Mouse (Mus musculus) Muller cell, postnatal 12 days (primary cell): Measurements from ENCODE around the gene Asxl1.

Source experiments
- DNase-seq: peaks from one replicate; pipeline ENCODE4 v3.0.0-alpha.2; 2015; ENCODE audit errors: inconsistent ontology term

Asxl1 gene

DNA sequence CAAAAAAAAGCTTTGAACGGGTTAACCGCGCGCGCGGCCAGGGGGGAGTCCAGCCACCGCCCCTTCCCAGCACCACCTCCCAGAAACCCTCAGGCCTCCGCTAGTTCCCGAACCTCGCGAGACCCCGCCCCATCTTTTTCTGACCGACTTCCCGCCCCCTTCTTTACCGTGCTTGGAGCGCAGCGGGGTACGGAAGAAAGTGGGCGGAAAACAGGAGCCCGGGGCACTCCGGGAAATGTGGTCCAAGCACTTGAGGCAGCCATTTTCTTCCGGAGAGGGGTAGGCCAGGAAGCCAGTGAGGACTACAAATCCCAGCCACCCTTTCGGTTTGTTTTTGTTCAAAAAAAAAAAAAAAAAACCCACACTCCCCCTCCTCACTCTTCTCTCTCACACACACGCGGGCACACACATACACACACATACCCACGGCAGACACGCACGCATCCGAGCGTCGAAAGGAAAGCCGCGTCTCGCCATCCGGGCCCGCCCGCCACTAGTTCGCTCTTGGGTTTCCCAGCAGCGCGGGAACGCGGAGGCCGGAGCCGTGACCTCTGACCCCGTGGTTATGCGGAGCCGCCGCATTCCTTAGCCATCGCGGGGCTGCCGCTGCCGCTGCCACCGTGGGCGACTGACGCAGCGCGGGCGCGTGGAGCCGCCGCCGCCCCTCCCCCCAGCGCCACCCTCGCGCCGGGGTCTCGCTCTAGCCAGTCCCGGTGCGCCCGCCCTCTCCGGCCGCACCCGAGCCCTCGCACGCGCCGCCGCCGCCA lies at the start of gene Asxl1:
Asxl1 (plus strand) TSS at position 376 of the 767 bp plus-strand sequence.
- DNase-seq: peak; percentile 99

DNA sequence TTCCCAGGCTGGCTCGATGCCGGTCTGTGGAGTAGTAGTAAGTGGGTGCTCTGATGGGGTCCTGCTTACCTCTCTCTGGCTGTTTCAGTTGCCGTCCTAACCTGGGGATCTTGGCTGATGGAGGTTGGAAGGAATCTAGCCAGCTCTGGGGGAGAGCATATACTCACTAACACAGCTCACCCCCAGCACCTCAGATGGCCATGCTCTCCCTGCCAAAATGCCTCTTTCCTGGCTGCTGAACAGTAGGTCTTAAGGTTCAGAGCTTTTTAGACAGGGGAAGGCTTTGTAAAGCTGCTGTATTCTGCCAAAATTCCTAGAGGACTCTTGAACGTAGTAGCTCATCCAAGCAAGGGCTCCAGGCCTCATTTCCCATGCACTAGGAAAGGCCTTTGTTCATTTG lies 47.9 kb upstream of the Asxl1 start:
- peak; percentile 65 for DNase-seq

DNA sequence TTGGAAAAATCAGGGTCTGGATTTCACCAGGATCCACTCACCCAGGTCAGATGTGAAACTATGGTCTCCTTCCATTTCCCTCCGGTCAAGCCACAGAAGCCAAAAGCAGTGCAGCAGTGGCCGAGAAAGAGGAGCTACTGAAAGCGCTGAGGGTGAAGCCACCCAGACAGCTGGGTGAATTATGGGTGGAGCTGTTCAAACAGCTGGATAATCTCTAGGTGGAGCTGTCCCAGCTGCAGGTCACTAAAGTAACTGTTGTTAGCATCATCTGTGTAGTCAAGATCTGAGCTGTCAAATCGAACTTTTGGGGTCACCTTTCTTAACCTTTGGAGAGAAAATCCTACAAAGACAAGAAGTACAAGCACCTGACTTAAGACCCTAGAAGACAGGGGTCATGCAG lies 47.2 kb upstream of the Asxl1 start:
- no peak for DNase-seq

DNA sequence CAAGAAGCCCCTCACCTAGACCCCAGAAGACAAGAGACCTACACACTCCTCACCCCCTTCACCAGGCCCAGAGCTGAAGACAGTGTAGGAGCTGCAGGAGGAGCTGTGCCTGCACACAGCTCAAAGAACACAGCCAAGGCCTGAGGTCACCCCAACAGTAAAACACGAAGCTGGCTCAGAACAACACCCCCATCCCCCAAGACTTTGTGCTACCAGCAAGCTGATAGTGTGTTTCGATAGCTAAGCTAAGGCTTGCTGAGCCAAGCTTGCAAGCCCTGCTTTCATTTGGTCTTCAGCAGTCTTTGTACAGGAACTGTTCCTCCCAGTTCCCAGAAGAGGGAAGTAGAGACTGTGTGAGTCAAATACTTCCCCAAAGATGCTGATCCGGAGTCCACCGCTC lies 46.8 kb upstream of the Asxl1 start:
- no peak for DNase-seq

DNA sequence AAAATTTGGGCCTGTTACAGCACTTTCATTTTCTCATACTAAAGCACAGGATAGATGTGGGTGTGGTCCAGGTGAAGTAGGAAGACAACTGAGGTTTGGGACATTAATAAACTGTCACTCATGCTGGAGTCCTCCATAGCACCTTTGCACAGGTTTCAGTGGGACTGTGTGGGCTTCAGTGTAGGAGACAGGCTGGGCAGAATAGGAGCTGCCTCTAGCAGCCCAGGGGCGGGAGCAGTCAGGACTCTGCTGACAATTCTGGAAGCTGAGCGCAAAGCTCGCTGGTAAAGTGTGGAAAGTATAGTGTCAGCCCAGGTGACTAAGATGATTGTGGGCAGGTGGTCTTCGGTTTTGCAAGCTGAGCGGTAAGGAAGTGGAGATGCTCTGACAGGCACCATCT lies 44.5 kb upstream of the Asxl1 start:
- DNase-seq: no peak

DNA sequence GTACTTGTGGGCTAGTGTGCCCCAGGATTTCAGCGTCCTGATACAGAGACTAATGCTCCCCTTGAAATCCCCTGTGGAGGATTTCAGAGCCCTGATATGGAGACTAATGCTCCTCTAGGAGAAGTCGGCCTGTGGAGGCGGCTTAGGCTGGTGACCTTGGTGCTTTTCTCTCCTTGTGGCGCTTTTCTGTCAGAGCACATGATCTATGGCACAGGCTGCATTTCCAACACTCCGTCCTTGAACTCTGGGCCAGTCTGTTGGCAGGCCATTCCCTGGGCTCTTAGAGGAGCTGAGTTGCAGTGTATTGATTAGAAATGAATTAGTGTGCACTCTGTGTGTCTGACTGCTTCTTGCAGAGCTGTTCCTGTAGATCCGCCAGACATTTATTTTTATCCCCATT lies 40.4 kb upstream of the Asxl1 start:
- DNase-seq: no peak

DNA sequence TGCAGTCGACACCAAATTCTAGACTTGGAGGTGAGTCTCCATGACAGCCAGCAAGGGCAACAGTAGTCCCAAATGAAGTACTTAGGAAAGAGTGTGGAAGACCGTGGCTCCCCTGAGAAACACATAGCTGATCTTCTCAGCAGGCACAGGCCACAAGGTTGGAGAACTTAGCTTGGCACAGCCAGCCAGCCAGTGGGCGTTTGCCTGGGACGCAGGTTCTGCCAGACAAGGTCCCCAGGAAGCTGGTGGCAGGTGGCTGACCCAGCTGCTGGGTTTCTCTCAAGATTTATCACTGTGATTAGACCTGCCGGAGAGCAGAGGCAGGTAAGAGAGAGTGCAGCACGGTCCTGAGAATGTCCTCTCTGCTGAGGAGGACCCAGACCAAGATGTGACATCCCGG lies 37.0 kb upstream of the Asxl1 start:
- no peak for DNase-seq

DNA sequence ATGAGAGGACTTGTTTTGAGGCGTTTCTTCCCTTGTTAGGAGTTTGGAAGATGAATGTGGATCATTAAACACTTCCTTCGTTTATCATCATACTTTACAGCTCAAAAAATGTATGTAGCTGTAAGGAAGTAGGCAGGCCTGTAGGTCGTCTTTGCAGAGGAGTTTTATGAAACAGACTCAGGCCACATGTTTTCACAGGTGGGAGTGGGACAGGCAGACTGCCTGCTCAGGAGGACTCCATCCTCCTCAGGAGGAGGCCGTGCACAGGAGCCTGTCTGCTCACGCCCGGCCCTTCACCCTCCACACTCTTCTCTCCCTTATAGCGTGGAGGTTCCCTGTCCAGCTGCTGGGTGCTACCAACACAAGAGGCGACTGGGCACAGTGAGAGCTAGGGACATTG lies 36.5 kb upstream of the Asxl1 start:
- DNase-seq: no peak

DNA sequence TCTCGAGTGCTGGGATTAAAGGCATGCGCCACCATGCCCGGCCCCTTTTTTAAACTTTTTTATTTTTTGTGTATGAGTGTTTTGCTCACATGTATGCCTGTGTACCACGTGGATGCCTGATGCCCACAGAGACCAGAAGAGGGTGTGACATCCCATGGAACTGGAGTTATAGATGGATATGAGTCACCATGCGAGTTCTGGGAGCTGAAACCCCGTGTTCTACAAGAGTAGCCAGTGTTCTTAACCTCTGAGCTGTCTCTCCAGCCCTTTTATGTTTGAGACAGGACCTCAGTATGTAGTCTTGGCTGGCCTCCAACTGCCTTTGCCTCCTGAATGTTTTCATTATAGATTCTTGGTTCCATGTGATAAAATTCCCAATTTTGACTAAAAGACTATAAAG lies 35.4 kb upstream of the Asxl1 start:
- DNase-seq: peak; percentile 31

DNA sequence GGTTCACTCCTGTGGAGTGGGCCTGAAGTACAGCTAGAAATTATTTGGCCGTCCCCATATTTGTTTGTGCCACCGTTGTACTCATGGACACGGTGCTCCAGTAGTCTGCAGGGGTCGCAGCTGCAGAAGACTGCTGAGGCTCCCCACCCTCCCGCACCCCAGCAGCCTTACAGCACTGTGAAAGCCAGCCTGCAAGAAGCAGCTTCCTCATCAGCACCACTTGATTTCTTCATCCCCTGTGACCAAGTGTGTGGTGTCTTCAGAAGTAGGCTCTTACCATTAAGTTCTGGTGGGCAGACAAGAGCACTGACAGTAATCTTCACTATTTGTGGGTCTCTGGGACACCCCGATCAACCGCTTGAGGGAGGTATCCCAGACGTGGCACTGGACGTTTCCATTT lies 32.7 kb upstream of the Asxl1 start:
- no peak for DNase-seq

DNA sequence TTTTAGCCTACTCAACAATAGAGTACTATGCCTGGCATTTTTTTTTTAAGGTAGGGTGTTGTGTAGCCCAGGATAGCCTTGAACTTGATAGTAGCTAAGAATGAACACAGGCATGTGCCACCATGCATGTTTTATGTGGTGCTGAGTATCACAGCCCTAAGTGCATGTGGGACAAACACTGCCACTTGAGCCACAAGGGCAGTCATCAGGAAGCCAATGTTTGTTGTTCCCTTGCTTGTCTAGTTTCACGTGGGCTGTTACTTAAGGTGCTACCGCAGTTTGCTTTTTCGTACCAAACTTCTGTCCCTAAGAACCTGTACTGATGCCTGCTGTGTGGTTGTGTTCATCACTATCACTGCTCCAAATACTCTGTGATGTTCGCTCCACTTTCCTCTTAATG lies 27.2 kb upstream of the Asxl1 start:
- no peak for DNase-seq

DNA sequence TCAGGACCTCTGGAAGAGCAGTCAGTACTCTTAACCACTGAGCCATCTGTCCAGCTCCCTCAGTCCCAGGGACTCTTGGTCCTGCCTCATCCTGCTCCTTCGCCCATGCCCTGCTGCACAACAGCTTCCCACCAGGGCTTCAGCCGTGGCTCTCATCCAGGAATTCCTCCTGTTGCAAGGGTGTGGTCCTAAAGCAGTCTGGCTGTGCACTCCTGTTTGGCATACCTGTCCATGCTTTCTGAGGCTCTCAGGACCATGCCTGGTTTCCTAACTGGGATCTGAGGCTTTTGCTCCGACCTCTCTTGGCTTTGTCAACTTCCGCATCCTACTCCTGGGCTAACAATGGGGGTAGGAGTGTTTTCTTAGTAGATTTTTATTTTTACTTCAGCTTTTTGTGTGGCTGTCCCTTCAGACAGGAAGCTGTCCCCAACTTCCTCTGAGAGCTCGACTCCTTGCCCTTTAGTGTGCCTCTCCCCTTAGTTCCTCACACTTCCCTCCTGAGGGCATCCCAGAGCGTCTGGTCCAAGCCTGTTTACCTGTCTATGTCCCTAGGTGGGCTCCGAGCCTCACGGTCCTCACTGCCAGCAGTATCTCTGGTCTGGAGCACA lies 26.5 kb upstream of the Asxl1 start:
- no peak for DNase-seq

DNA sequence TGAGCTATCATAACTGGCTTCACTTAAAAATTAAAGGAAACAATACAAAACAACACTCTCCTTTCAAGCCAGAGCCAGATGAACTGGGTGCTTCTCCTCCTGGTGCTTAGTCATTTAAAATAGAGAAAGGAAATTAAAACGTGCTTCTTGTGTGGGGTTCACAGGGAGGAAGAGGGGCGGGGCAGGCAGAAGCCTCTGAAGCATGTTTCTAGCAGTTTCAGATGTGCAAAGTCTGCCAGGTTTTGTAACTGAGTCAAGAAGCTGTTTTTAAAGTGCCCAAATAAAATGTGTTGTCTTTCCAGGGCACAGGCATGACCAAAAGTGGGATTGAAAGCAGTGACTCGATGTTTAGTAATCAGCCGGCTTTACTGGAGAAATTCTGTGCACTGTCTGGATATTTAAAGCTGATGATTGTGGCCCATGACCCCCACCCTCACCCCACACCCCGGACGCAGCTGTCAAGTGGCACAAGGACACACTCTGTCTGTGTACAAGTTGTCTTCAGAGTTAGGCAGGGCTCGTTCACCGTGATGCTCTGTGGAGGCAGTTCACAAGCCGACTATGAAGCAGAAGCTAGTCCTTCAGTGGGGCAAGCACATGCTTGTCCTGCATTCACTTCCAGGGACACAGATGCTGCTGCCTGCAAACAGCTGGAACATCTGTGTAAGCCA lies 19.8 kb upstream of the Asxl1 start:
- no peak for DNase-seq

DNA sequence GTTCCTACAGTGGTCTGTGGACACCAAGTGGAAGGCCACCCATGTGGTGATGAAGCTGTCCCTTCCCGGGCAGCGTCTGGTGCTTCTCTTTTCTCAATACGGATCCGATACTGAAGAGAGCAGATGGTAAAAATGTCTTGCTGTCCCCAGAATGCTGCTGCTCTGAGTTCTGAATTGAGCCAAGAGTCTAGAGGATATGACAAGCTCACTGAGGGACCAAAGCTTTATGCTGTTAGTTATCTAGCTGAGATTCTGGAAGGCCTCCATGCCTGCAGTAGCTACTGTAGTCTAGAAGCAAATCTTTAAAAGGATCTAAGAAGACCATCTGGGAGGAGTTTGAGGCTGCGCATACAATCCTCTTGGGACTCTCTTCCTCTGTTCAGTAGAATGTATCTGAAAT lies 13.4 kb upstream of the Asxl1 start:
- DNase-seq: no peak

DNA sequence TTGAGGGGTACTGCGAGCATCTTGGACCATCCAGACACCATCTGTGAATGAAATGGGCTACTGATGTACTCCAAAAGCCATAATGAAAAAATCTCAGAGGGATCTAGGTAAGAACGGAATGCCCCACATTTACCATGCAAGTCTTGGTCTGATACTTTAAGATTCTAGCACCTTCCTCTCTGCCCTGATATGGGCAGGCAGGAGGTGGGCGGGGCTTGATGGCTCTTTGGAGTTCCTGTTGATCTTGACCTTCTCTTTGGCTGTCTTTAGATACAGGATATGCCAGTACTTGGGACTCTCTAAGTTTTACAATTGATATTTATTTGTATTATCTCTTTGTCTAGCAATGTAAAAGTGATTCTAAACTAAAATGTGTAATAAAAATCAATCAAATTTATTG lies 12.6 kb upstream of the Asxl1 start:
- no peak for DNase-seq

DNA sequence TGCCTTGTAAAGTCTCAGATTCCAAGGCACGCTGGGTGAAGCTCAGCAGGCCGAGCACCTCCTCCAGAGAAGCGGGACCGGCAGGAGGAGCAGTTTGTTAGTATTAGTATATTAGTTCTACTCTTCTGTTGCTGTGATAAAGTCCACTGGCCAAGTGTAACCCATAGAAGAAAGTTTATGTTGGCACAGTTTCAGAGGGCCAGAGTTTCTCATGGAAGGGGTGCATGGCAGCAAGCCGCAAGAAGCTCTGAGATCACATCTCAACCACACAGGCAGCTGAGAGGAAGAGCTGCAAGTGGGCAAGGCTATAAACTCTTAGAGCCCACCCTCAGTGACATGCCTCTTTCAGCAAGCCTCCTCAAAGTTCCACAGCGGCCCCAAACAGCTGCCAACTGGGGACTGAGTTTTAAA lies 11.8 kb upstream of the Asxl1 start:
- no peak for DNase-seq

DNA sequence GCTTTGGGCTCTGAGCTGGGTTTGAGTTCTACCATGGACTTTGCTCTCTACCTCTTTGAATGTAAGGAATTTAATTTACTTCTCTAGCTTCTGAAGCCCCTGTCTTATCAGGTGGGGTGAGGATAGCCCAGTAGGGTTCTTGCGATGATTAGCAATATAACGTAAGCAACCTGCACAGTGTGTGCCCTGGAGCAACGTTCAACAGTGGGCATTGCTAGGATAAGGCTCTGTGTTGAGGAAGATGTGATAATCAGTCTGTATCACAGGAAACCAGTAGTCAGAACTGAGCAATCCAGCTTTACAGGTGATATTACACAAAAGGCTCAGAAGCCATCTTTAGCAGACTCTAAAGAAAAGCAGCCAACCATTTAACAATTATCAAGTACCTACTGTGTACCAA lies 11.3 kb upstream of the Asxl1 start:
- DNase-seq: no peak

DNA sequence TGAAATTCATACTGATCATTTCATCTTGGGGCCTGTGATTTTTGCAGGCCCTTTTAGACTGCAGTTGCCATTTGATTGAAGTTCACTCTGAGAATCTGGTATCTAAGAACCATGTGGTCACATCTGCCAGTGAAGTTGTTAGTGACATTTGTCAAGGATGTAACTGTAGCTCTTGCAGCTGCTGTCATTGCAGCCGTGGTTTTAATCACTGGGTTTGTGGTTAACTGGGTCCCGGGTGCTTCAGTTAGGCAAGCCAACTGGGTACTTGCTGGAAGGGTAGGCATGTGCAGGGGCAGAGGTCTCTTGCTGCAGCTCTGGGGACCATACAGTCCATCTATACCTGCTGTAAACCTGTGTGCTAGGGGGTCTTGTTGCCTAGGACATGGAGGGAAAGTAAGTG lies 9.5 kb upstream of the Asxl1 start:
- no peak for DNase-seq

DNA sequence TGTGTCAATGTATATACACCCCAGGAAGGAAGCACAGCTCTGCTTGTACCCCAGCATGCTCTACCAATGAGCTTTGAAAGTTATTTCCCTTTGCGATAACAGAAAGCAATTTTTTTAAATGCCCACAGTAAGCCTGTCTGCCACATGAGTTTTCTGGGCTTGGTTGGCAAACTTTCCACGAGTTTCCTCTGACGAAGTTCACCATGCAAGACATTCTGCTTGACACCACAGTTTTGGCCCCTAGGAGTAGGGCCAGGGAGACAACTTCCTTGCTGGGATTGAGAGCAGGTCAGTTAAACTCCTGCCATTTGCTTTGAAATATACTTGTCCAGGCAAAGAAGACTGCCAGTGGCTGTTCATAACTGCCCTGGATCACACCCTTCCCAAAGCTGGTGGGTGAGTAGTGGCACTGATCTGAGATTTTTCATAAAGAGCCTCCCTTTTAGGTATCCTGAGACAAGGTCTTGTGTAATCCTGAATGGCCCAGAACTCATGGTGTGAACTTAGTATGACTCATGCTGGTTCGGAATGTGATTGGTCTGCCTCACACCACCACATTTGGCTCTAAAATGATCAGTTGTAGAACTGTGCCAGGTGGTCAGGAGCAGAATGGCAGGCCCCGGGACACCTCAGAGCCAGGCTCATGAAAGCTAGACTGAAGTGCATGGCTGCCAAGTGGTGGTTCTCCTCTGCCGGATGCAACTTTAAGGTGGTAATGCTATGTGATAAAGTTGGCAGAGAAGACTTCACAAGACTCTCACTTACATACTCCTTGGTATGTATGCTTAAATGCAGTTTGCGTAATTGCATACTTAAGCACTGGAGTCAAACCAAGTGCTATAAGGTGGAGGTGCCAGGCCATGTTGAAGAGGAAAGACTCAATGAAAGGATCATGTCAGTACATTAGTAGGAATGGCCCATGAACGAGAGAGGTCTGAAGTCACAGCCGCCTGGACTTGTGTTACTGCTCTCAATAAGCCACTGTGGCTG lies 7.0 kb upstream of the Asxl1 start:
- DNase-seq: peak; percentile 70

DNA sequence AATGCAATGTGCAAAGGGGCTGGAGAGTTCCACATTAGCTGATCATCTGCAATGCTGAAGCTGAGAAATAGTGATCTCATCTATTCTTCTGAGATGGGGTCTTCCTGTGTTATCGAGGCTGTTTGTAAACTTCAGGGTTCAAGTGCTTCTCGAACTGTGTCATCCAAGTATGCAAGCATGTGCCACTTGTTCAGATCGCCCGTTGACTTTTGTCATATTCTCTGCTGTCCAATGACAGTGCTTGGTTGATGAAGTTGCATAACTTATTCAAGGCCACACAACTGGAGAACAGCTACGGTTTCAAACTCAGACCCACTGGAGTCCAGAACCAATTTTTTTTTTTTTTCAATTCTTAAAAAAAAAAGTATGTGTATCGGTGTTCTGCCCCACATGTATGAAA lies 3.5 kb upstream of the Asxl1 start:
- no peak for DNase-seq

DNA sequence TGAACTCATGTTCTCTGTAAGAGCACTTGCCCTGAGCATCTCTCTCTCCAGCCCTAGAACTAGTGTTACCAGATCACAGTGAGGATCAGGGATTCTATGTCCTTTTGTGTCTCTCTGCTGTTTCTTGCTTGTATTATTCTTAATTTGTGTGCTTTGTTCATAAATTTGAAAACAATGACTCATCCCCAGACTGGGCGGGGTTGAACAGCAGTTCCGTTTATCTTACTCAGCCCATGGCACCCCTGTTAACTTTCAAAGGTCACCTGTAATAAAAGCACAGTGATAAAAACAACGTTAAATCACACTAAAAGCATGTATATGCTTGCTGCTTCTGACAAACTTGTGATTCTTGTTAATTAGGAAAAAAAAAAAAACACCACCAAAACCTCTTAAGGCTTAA lies 3.0 kb upstream of the Asxl1 start:
- no peak for DNase-seq

DNA sequence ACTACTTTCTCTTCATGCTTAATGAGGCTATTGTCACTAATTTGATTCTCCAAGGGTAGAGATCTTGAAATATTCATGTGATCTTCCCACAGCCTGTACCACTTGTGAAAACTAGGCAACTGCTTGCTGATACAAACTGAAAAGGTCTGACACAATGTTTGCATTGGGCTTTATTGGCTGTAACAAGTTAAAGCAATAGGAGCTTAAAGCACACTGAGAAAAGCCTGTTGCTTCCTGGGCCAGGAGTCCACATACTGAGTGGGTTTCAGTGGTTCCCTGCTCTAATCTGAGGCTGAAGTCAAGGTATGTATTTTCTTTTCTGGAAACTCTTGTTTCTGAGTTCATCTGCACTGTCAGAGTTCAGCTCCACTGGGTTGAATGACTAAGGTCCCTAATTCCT lies 2.4 kb upstream of the Asxl1 start:
- no peak for DNase-seq
